Mouse (Mus musculus) cerebellum, adult (tissue): Measurements from ENCODE around the gene Lrrc18.

Experiments
- ATAC-seq: cut with Nextera tagmentation; 2 replicates; pipeline ENCODE4 v1.9.2; 2017; ENCODE audit warnings: mild to moderate bottlenecking, moderate library complexity, mixed read lengths; ENCODE audit not compliant: insufficient number of reproducible peaks, low FRiP score, low TSS enrichment

Gene Lrrc18

GRCm38 (mm10) chr14:32991082-32991481, at the start of gene Lrrc18:
Gene Lrrc18, plus strand, starts transcription at chr14:32991382.
- no peak for ATAC-seq

GRCm38 (mm10) chr14:32947512-32947911, 43.7 kb upstream of the Lrrc18 start:
- no peak for ATAC-seq

DNA sequence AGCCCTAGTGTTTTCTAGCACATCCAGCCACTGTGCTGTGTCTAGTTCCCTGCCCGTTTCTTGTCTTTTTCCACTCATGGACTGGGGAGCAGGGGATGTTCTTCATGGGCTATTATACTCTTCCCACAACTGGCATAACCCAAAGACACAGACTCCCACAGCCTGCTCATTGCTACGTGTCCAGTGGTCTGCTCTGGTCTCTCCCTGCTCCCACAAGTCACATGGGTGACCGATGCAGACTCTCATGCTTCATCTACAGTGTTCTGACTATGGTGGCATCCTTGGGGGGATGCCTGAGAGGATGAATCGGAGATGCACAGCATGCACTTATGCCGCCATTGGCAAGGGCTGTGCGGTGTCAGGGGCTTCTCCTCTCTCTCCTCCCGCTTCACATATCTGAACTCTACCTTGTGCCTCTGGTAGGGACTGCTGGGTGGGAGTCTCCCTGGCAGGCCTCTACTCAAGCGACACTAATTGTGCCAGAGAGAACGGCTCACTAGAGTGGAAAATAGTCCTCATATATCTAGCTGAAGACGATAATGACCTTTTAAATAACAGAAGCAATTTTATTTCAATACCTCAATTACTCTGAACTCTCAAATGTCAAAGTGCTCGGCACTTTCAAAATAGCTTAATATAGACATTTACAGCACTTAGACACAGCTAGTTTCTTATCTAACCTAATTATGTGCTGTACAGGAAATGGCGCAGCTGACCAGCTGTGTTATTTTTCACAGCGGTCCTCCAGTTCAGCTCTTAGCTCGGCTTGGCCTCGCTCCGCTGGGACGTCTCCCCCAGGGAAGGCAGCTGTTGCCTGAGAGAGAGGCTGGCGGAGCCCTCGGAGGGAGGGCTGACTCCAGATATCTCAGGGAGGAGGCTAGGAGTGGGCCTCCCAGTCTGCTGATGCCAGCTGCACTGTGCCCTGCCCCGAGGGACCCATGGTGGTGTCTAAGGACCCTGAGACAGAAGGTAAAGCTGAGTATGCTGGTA, 40.6 kb upstream of the Lrrc18 start:
- no peak for ATAC-seq

DNA sequence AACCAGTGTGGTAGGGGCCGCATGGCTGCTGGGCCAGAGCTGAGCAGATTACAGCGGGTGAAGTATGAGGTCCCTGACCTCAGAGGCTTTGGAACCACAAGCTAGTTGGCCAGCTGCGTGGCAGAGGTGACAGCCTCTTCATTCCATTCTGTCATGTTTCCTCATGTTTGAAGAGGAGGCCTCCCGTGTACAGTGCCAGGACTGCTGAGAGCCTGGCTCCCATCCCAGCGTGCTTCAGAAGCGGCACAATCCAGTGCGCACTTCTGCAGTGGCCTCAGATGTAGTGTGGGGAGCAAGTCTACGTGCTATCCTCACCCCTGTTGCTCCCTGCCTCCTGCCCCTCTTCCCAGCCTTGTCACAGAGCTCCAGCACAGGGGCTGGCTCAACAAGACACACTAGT, 34.7 kb upstream of the Lrrc18 start:
- no peak for ATAC-seq

DNA sequence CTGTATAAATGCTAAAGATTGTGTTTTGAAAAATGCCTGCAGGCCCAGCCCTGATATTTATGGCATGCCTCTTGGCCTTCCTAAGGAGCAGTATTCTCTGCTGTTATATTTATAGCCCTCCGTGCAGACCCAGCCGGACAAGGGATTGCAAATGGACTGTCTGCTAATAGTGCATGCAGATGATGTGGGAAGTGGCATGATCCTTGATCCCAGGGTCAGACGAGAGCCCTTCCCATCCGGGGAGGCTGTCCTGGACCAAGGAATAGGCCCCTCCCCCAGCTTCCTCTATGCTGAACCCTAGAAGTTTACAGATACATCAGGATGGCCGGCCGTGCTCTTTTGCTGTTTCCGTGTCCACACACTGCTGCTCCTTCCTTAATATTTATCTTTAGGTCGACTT, 32.5 kb upstream of the Lrrc18 start:
- ATAC-seq: no peak

- 0 out of 2 replicates have a peak, but pooled peaks have one; percentile 11 for ATAC-seq
Observed at GRCm38 (mm10) chr14:32960481-32960880, 30.7 kb upstream of the Lrrc18 start.

GRCm38 (mm10) chr14:32964742-32965141, 26.4 kb upstream of the Lrrc18 start:
- no peak for ATAC-seq

DNA sequence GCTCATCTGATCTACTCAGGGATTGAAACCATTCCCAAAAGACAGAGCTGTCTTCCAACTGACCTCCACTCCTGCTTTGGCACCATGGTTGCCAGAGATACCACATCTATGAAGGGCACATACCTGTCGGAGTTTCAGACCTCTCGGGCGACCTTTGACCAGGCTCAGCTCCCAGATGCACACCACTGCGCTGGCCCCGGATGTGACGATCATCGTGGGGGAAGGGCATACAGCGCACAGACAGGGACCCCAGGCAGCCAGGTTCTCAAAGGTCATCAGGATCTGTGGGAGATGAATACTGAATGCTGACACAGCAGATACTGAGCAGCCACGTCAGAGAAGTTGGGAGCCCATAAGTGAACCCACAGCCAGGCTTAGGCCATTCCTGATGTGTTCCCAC, 20.5 kb upstream of the Lrrc18 start:
- ATAC-seq: no peak

GRCm38 (mm10) chr14:32984176-32984738, 6.9 kb upstream of the Lrrc18 start:
- ATAC-seq: no peak

DNA sequence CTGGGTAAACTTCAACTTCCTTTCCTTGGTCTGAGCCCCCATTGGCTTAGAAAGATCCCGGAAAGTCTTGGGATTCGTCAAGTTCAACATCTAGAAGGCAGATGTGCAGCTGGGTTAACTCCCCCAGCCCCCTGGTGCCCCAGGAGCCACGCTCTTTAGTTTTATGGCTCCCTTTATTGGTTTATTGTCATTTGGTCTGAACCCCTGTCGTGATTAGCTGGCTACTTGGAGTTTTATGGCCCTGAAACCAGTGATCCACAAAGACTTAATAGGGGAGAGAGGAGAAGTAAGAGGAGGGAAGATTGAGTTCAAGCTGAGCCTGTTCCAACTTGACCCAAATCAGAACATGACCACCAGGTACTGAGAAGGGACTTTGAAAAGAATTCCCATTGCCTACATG, 4.5 kb upstream of the Lrrc18 start:
- ATAC-seq: no peak

GRCm38 (mm10) chr14:32994954-32995636, 3.9 kb downstream of the Lrrc18 start:
- no peak for ATAC-seq

DNA sequence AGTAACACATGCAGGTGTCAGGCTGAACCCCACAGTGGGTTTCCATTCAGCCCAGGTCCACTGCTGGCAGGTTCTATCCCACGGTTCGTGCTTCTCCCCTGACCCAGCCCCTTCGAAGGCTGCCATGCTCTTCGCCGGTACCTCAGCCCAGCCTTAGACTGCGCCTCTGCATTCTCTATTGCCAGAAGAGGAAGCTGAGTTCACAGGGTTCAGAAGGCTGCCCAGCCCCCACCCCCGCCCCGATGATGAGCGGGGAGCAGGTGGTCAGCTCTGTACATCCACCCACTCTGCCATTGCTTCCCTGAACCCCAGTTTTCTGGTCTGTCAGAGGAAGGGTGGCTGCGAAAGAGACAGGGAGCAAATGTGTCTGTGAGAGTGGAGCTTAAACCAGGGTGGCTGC, 8.3 kb downstream of the Lrrc18 start:
- no peak for ATAC-seq

- ATAC-seq: no peak
Observed at GRCm38 (mm10) chr14:33000112-33000979, 9.2 kb downstream of the Lrrc18 start.

DNA sequence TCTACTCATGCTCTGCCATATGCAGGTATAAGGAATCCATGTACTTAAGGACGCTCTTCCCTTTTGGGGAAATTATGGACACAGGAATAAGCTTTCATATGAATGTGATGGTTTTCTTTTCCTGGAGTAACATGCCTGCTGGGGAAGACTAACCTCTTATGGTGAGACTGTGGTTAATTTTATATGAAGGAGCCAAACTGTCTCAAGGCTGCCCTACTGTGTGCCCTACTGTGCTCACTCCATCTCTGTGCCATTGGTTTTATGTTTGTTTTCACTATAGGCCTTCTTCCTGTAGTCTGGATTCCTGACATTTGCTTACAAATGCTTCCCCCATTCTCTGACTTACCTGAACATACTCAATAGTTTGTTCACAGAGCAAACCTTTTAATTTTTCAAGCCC, 13.9 kb downstream of the Lrrc18 start:
- ATAC-seq: no peak

- no peak for ATAC-seq
Observed at GRCm38 (mm10) chr14:33007638-33008037, 16.5 kb downstream of the Lrrc18 start.

DNA sequence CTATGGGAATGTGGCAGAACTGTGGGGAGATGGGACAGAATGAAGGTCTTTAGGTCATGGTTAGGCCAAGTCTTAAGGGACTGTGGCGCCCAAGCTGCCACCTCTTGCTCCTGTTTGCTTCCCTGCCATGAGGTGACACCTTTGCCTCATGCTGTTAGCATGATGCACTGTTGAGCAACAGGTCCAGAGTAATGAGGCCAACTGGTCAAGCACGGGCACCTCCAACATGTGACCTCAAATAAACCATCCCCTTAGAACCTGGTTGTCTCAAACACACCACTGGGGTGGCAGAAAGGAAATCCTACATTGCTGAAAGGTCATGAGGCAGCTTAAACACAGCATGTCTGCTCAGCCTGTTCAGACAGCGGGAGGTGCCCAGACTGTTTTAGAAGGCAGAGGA, 27.9 kb downstream of the Lrrc18 start:
- no peak for ATAC-seq

GRCm38 (mm10) chr14:33019606-33020005, 28.4 kb downstream of the Lrrc18 start:
- ATAC-seq: no peak

DNA sequence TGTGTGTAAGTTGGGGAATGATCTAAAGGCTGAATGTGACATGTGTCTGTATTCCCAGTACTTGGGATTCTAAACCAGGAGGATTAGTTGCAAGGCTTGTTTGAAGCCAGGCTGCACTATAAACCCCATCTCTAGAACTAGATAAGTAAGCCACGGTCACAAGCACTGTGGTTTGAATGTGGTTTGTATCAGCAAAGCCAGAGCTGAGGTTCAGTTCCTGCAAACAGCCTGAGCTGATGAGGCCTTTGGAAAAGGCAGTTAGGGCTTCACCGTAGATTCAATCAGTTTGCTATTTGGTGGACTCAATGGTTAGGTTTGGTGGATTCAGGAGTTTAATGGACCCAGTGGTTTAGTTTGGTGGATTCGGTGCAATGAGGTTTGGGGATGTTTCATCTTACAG, 39.7 kb downstream of the Lrrc18 start:
- no peak for ATAC-seq

GRCm38 (mm10) chr14:33033424-33033823, 42.2 kb downstream of the Lrrc18 start:
- ATAC-seq: no peak

DNA sequence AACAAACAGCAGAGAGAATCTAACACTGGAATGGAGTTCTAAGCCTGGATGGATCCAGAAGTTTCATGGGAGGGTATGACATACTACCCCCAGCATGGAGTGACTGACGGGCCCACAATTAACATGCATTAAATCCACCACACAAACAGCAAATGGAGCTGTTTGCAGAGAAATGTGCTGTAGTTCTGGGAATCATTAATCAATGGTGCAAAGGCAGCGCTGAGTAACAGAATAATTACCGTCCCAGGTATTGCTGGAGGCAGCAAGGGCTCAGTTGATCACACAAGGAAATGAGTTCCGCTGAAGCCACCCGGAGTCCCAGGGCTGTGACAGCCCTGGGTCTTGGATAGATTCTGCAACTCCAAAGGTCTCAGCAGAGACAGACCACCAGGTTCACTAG, 44.2 kb downstream of the Lrrc18 start:
- no peak for ATAC-seq
